Mouse (Mus musculus): Measurements from ENCODE around the gene Ccnl2. TPM values are rescaled to one million over a fixed set of nuclear protein-coding genes. Genes with fewer than 3 reads are reported as not detected.
"Not testable (repeated sequence)": the region's sequence is repeated elsewhere in the genome, so short reads cannot be mapped to it uniquely, and the experiment has no call there.

The Ccnl2 gene
- total RNA-seq, 2 experiments from 2014 or later: 58.0 to 71.0 TPM

- DNase-seq (ENCODE audit: low spot score in 2 of 2): not testable (repeated sequence)
Measured at GRCm38 (mm10) chr4:155788833-155789232, 23.5 kb upstream of the Ccnl2 start.

- DNase-seq (ENCODE audit: low spot score in 2 of 2): no peak
Measured at GRCm38 (mm10) chr4:155790021-155790489, 22.2 kb upstream of the Ccnl2 start, which contains the start of gene Ankrd65. Ankrd65 (plus strand) TSS chr4:155790439.

- no peak for DNase-seq (ENCODE audit: low spot score in 2 of 2)
Measured at GRCm38 (mm10) chr4:155790650-155791161, 21.6 kb upstream of the Ccnl2 start.

- no peak for DNase-seq (ENCODE audit: low spot score in 2 of 2)
Measured at GRCm38 (mm10) chr4:155791240-155791933, 20.9 kb upstream of the Ccnl2 start.

GRCm38 (mm10) chr4:155793730-155794129 is 18.6 kb upstream of the Ccnl2 start:
- no peak for DNase-seq (ENCODE audit: low spot score in 2 of 2)

GRCm38 (mm10) chr4:155802075-155802474 is 10.2 kb upstream of the Ccnl2 start:
- no peak for DNase-seq (ENCODE audit: low spot score in 2 of 2)

GRCm38 (mm10) chr4:155802741-155803339 is 9.4 kb upstream of the Ccnl2 start, which contains the start of gene Mrpl20:
Mrpl20 (plus strand) TSS chr4:155802878.
- DNase-seq (ENCODE audit: low spot score in 2 of 2): no peak

- DNase-seq (ENCODE audit: low spot score in 2 of 2): peak; percentile 97 to 98
Measured at GRCm38 (mm10) chr4:155803340-155804041, 8.8 kb upstream of the Ccnl2 start.

GRCm38 (mm10) chr4:155807841-155808240 is 4.4 kb upstream of the Ccnl2 start:
- no peak for DNase-seq (ENCODE audit: low spot score in 2 of 2)

- DNase-seq (ENCODE audit: low spot score in 2 of 2): peak in 1 of 2 experiments; percentile 35
Measured at GRCm38 (mm10) chr4:155812665-155813181, 434 bp downstream of the Ccnl2 start.

- no peak for DNase-seq (ENCODE audit: low spot score in 2 of 2)
Measured at GRCm38 (mm10) chr4:155817533-155817932, 5.2 kb downstream of the Ccnl2 start.

- DNase-seq (ENCODE audit: low spot score in 2 of 2): no peak
Measured at GRCm38 (mm10) chr4:155821025-155821424, 8.7 kb downstream of the Ccnl2 start.

- DNase-seq (ENCODE audit: low spot score in 2 of 2): no peak
Measured at GRCm38 (mm10) chr4:155823443-155823842, 11.2 kb downstream of the Ccnl2 start.

GRCm38 (mm10) chr4:155829866-155830265 is 17.6 kb downstream of the Ccnl2 start:
- no peak for DNase-seq (ENCODE audit: low spot score in 2 of 2)

- DNase-seq (ENCODE audit: low spot score in 2 of 2): no peak
Measured at GRCm38 (mm10) chr4:155830596-155830995, 18.3 kb downstream of the Ccnl2 start.

- DNase-seq (ENCODE audit: low spot score in 2 of 2): peak; percentile 95 to 96
Measured at GRCm38 (mm10) chr4:155831205-155831766, 19.0 kb downstream of the Ccnl2 start, which contains the start of gene Aurkaip1. Aurkaip1 (plus strand) TSS chr4:155831272.

GRCm38 (mm10) chr4:155831831-155832230 is 19.5 kb downstream of the Ccnl2 start:
- no peak for DNase-seq (ENCODE audit: low spot score in 2 of 2)

- no peak for DNase-seq (ENCODE audit: low spot score in 2 of 2)
Measured at GRCm38 (mm10) chr4:155832321-155832720, 20.0 kb downstream of the Ccnl2 start.

GRCm38 (mm10) chr4:155833234-155833633 is 20.9 kb downstream of the Ccnl2 start:
- DNase-seq (ENCODE audit: low spot score in 2 of 2): no peak

- peak; percentile 83 to 91 for DNase-seq (ENCODE audit: low spot score in 2 of 2)
Measured at GRCm38 (mm10) chr4:155833836-155834235, 21.5 kb downstream of the Ccnl2 start.
